Mouse (Mus musculus) adrenal gland, adult 10 weeks (tissue): ENCODE measurements around the gene Zbtb3. TPM values are rescaled to one million over a fixed set of nuclear protein-coding genes. Genes with fewer than 3 reads are reported as not detected.

ENCODE experiments used
- polyA plus RNA-seq: library from polyadenylated mRNA; stranded (reverse); fragments of 350-450 nt; fragmentation: Illumina TruSeq; extraction: RNeasy Lipid Tissue Mini Kit (QIAGEN cat#74804); gene quantifications from one replicate; pipeline ENCODE4 v1.2.3, GENCODE M21; 2014; ENCODE audit warnings: low read depth, low replicate concordance

Gene Zbtb3
- polyA plus RNA-seq, 1 experiment from 2014 or later = 0.47 TPM

Other genes starting within 250 kb of the Zbtb3 start
- gene Slc22a8, start 211.3 kb upstream of the Zbtb3 start, polyA plus RNA-seq = not detected
- gene Slc22a6, start 184.5 kb upstream of the Zbtb3 start, polyA plus RNA-seq = not detected
- gene Chrm1, start 138.8 kb upstream of the Zbtb3 start, polyA plus RNA-seq = 0.23 TPM
- 163 TPM for gene Slc3a2, start 79.2 kb upstream of the Zbtb3 start, polyA plus RNA-seq
- gene Wdr74, start 66.7 kb upstream of the Zbtb3 start, polyA plus RNA-seq = 15.5 TPM
- not detected for gene 1700092M07Rik, start 61.8 kb upstream of the Zbtb3 start, polyA plus RNA-seq
- 63.2 TPM for gene Stx5a, start 61.1 kb upstream of the Zbtb3 start, polyA plus RNA-seq
- 68.2 TPM for gene Nxf1, start 45.5 kb upstream of the Zbtb3 start, polyA plus RNA-seq
- 50.0 TPM for gene Tmem223, start 31.6 kb upstream of the Zbtb3 start, polyA plus RNA-seq
- 51.8 TPM for gene Tmem179b, start 28.1 kb upstream of the Zbtb3 start, polyA plus RNA-seq
- gene Taf6l, start 16.1 kb upstream of the Zbtb3 start, polyA plus RNA-seq = 1.4 TPM
- gene Polr2g, start 4.0 kb upstream of the Zbtb3 start, polyA plus RNA-seq = 94.7 TPM
- gene Ttc9c, start 16.8 kb downstream of the Zbtb3 start, polyA plus RNA-seq = 87.3 TPM
- 117 TPM for gene Hnrnpul2, start 17.5 kb downstream of the Zbtb3 start, polyA plus RNA-seq
- not detected for gene AC129217.1, start 27.2 kb downstream of the Zbtb3 start, polyA plus RNA-seq
- gene Bscl2, start 34.9 kb downstream of the Zbtb3 start, polyA plus RNA-seq = 24.6 TPM
- gene Gng3, start 36.6 kb downstream of the Zbtb3 start, polyA plus RNA-seq = 2.2 TPM
- gene Lrrn4cl, start 48.2 kb downstream of the Zbtb3 start, polyA plus RNA-seq = 3.3 TPM
- 25.3 TPM for gene Ubxn1, start 68.9 kb downstream of the Zbtb3 start, polyA plus RNA-seq
- gene Uqcc3, start 78.4 kb downstream of the Zbtb3 start, polyA plus RNA-seq = 3.3 TPM
- gene Lbhd1, start 81.2 kb downstream of the Zbtb3 start, polyA plus RNA-seq = 76.6 TPM
- not detected for gene Gm49403, start 81.4 kb downstream of the Zbtb3 start, polyA plus RNA-seq
- gene 1810009A15Rik, start 86.3 kb downstream of the Zbtb3 start, polyA plus RNA-seq = 7.9 TPM
- not detected for gene Gm49416, start 86.4 kb downstream of the Zbtb3 start, polyA plus RNA-seq
- 1.2 TPM for gene Ints5, start 90.5 kb downstream of the Zbtb3 start, polyA plus RNA-seq
- gene Ganab, start 95.5 kb downstream of the Zbtb3 start, polyA plus RNA-seq = 97.8 TPM
- 11.3 TPM for gene B3gat3, start 117.8 kb downstream of the Zbtb3 start, polyA plus RNA-seq
- gene Rom1, start 126.8 kb downstream of the Zbtb3 start, polyA plus RNA-seq = 3.3 TPM
- gene Eml3, start 127.0 kb downstream of the Zbtb3 start, polyA plus RNA-seq = 7.1 TPM
- 70.1 TPM for gene Mta2, start 139.3 kb downstream of the Zbtb3 start, polyA plus RNA-seq
- gene Tut1, start 151.3 kb downstream of the Zbtb3 start, polyA plus RNA-seq = 2.8 TPM
- 77.3 TPM for gene Eef1g, start 164.5 kb downstream of the Zbtb3 start, polyA plus RNA-seq
- gene Ahnak, start 186.7 kb downstream of the Zbtb3 start, polyA plus RNA-seq = 34.2 TPM